Mouse (Mus musculus) lung, postnatal 0 days (tissue): ENCODE results near the gene Krt20.

Source experiments
- CTCF ChIP-seq: IDR thresholded peaks from 2 replicates; pipeline ENCODE4 v1.5.1; 2016; ENCODE audit warnings: antibody characterized with exemption, mild to moderate bottlenecking
- EP300 ChIP-seq: IDR thresholded peaks from 2 replicates; pipeline ENCODE4 v1.6.1; 2016; ENCODE audit warnings: antibody characterized with exemption, mild to moderate bottlenecking, control low read depth

DNA sequence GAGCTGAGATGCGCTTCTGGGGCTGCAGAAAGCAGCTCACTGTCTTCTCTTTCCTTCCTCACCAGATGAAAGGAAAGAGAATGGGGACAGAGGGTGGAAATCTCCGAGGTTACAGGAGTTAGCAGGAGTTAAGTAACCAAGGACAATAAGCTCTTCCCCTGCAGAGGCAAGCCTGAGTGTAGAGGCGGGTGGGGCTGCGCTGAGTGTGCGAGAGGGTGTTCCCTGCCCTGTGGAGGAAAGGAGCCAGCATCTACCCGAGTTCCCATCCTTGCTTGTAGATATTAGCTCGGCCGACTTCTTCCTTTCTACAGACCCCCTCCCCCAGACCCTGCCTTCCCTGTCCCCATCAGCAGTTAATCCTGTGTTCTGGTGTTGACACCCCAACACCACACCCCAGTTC is 39.1 kb downstream of the Krt20 start:
- TF ChIP-seq CTCF (no peak), EP300 (no peak)
